Mouse (Mus musculus): ENCODE results near the gene Adck2.

Adck2 gene

DNA sequence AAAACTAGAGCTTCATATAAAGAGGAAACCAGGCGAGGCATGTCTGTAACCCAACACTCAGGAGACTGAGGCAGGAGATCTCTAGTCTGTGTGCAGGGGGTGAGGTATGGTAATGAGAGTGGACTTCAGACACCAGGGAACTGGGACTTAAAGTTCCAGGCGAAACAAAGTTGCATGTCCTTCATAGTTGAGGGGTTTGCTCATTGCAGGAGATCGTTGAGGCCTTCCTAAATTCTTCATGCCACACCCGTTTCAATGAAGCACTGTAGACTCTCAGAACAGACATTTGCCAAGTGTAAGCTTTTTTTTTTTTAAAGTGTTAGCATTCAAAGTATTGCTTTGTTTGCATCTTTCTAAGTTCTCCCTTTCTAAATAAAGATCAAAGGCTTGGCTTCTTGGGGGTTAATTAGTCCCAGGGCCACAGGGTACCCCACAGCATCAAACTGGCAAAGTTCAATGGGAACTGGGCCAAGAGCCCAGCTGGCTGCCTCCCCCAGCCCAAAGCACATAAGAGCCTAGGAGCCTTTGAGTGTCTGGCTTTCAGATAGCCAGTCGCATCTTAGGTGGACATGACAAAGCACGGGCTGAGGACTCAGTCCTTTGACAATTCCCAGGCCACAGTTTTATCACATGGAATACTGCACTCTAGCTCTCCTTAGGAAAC lies 14.3 kb upstream of the Adck2 start:
- DNase-seq: no peak

DNA sequence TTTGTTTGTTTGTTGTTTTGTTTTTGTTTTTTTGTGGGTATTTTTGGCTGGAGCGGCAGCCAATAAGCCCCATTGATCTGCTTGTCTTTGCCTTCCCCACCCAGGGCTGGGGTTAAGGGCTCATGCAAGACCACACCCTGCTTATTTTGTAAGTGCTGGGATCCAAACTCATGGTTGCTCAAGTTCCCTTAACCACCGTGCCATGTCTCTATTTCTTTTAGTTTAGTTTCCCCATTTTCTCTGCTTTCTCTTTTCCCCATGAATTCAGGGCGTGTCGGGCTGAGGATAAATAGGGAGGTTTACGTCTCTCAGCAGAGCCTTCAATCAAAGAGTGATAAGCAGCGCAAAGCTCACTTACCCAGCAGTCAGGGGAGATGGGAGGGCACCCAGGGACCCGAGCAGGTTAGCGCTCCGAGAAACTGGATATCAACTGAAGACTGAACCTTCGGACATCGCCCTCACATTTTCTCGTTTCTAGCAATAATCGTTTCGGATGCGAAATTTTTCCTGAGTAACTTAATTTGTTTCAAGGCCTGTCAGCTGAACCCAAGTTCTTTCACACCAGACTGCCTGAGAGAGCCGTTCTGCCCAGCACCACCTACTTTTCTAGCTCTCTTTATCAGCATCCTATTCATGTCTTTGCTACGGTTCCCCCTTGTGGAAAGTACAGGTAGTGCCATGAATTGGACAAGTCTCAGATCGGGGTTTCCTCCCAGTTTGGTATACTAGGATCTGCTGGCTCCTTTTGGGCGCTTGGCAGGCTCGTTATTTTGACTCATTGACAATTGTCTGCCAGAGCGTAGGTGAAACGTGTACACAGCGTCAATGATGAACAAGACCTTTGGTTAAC lies 11.3 kb upstream of the Adck2 start:
- peak; percentile 78 for DNase-seq

GRCm38 (mm10) chr6:39567528-39567927 lies 6.1 kb upstream of the Adck2 start:
- peak; percentile 39 for DNase-seq

DNA sequence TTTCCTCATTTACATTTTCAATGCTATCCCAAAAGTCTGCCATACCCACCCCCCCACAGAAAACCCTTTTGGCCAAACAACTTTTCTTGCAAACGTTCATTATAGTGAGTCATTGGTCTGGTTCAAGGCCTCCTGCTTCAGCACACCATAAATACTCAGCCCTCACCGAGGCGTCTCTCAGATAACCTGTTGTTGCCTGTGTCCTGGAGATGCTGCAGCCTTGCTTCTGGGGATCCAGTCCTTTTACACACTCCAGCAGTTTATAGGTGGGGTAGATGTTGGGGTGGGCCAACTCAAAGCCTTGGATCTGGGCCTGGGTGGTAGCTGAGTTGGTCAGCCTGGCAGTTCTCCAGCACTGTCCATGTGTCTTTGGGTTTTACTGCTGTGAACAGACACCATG lies 3.2 kb upstream of the Adck2 start:
- no peak for DNase-seq

DNA sequence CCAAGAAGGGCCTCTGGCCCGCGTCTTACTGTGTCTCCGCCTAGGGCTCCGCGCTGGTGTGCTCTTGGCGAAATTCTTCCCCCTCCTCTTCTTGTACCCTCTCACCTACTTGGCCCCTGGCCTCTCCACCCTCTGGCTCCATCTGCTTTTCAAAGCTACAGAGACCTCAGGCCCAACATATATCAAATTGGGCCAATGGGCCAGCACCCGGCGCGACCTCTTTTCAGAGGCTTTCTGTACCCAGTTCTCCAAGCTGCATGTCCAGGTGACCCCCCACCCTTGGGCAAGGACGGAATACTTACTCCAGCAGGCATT lies 839 bp downstream of the Adck2 start:
- DNase-seq: peak; percentile 20

DNA sequence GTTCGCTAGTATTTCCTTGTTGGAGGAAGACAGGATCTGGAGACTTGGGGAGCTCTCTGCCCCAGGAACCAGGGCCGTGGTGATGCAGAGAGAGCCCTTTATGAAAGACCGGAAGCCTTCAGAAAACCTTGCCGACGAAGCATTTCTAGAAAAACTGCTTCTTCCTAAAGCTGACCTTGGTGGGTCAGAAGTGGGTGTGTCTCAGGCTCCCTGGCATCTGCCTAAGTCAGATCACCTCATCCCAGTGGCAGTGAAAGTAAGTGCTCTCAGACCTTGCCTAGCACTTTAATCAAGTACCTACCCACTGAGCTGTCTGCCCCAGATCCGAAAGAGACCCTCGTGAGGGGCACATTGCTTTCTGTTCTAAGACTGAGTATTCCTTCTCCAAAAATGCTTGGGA lies 1.3 kb downstream of the Adck2 start:
- DNase-seq: no peak

DNA sequence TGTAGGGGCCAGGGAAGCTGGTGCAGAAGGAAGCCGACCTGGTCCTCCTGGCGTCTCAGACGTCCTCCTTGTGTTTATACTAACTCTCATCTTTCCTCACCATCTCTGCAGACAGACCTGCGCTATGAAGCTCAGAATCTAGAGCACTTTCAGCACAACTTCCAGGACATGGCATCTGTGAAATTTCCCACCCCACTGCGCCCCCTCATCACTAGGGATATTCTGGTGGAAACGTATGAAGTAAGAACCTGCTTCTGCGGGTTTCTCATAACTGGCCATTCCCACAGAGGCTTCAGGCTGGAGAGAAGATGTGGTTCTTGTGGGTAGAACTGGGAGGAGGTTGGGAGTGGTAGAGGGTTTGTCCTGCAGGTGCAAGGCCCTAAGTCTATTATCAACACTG lies 5.9 kb downstream of the Adck2 start:
- DNase-seq: no peak

DNA sequence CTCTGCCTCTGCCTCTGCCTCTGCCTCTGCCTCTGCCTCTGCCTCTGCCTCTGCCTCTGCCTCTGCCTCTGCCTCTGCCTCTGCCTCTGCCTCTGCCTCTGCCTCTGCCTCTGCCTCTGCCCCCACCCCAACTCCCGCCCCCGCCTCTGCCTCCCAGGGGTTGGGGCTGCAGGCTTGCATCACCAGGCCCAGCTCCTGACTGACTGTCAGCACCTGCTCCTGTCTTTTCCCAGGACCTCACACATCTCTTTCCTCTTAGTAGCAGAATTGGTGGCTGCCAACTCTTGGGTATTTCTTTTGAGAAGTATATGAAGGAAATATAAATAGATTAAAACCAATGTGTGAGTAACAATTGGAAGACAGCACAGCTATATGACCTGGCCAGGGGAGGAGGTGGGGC lies 6.9 kb downstream of the Adck2 start:
- no peak for DNase-seq

- no peak for DNase-seq
These were observed 7.6 kb downstream of the Adck2 start for GRCm38 (mm10) chr6:39581087-39581784.

DNA sequence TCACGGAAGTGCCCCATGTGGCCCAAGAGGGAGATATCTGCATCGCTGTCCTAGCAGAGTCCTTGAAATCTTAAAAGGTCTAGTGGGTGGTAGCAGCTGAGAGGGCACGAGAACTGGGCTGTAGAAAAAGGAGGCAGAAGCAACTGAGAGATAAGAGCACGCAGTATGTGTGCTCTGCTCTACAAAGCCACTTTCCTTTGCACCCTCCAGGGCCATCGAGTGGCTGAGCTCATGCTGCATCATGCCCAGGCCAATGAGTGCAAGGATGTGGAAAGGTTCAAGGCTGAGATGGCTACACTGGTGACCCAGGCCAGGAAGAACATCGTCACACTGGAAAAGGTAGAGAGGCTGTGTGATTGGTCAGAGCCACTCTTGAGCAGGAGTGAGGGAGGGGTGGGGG lies 11.8 kb downstream of the Adck2 start, which contains the start of gene Gm42420:
Gm42420 (plus strand) TSS at position 237 of the 400 bp plus-strand sequence.
- DNase-seq: no peak

- no peak for DNase-seq
These were observed 17.8 kb downstream of the Adck2 start for GRCm38 (mm10) chr6:39591481-39591880.

- peak; percentile 93 for DNase-seq
These were observed 18.9 kb downstream of the Adck2 start, which contains the start of gene Ndufb2 for GRCm38 (mm10) chr6:39592401-39593214. Gene Ndufb2 (plus strand): TSS chr6:39592574.

GRCm38 (mm10) chr6:39600851-39601250 lies 27.2 kb downstream of the Adck2 start:
- DNase-seq: no peak

DNA sequence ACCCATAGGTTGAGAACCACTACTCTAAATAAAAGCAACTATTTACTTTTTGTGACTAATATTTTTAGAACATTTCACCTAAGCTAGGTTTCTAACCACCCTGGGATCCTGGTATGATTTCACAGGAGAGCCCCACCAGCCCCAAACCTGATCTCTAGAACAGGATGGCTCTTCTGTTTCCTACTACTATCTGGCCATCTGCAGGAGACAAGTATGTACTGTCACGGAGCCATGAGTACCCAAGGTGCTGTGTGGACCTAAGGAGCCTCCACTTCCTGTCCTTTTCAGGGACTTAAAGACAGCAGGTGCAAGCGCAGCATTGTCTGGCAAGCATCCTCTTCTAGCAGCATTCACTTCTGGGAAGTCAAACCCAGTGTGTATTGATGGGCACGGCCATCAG lies 28.2 kb downstream of the Adck2 start:
- no peak for DNase-seq

- DNase-seq: no peak
These were observed 30.9 kb downstream of the Adck2 start for GRCm38 (mm10) chr6:39604565-39604964.

GRCm38 (mm10) chr6:39606056-39606455 lies 32.4 kb downstream of the Adck2 start:
- DNase-seq: no peak

DNA sequence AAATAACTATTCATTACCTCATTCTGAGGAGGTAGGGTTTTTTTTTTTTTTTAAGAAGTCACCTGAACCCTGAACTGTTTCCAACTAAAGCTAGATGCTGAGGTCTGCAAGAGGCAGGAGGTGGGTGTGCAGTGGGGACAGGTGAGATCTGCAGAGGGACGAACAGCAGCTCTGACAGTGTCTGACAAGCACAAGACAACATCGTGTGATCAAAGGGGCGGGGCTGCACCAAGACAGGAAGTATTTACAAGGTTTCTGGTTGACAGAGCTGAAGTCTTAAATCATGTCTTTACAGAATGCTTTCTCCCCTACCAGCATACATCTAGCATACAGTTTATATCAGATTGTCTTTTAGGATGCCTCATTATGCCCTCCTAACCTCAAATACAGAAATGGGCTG lies 33.2 kb downstream of the Adck2 start:
- DNase-seq: peak; percentile 59

DNA sequence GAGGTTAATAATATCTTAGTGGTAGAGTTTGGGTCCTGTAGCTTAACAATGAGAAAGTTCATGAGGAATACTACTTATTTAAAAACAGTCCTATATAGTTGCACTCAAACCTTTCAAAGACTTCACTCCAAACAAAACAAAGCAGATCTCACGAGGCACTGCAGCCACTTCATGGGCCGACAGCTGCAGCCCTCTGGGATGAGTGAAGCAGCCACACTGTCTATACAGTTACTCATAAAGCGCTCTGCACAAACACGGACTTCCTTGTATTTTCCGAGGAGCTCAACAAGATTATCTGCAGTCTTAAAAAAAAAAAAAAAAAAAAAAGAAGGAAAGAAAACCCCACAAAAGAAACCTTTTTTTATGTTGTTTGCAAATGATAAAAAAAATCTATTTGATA lies 33.7 kb downstream of the Adck2 start:
- no peak for DNase-seq

- no peak for DNase-seq
These were observed 36.5 kb downstream of the Adck2 start for GRCm38 (mm10) chr6:39610207-39610606.

DNA sequence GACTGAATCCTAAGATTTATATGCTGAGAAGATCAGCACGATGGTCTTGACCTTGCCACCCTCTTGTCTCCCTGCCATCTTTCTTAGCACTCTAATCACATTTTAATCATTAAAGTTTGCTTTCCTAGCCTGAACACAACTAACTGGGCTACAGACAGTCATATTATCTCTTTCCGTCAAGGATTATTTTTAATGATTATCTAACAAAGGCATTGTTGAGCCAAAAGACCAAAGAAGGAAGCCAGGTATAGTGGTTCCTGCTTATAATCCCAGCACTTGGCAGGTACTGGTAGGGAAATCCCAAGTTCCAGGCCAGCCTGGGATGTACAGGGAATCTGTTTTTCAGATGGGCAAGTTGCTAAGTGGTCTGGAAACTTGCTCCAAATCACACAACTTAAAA lies 37.6 kb downstream of the Adck2 start:
- no peak for DNase-seq

Measured in thymus, postnatal 14 days (tissue).